Mouse (Mus musculus) limb, embryonic 11.5 days (tissue): ENCODE data around the gene Evi5l. TPM values are rescaled to one million over a fixed set of nuclear protein-coding genes. Genes with fewer than 3 reads are reported as not detected.

Experiments used
- ATAC-seq: fragments of 200-750 bp; cut with Nextera tagmentation; 2 replicates; pipeline ENCODE4 v1.8.0; 2017; ENCODE audit warnings: low read depth; ENCODE audit not compliant: insufficient number of reproducible peaks, low FRiP score, low TSS enrichment
- DNase-seq: peaks from one replicate; pipeline ENCODE4 v3.0.0-alpha.2; 2015; ENCODE audit warnings: low spot score
- H3K27ac ChIP-seq: fragments of 300-500 bp; sonication (generic); replicated peaks from 2 replicates; pipeline ENCODE4 v1.5.1; 2014; ENCODE audit warnings: low read depth, mild to moderate bottlenecking, low read length
- H3K27me3 ChIP-seq: fragments of 300-500 bp; sonication (generic); 2 replicates; pipeline ENCODE4 v1.6.1; 2014; ENCODE audit warnings: mild to moderate bottlenecking, low read length, mixed read lengths; ENCODE audit not compliant: control insufficient read depth, insufficient read depth
- H3K36me3 ChIP-seq: fragments of 300-500 bp; sonication (generic); 2 replicates; pipeline ENCODE4 v1.6.1; 2014; ENCODE audit warnings: mild to moderate bottlenecking, low read length, moderate library complexity, mixed read lengths; ENCODE audit not compliant: control insufficient read depth, insufficient read depth
- H3K4me1 ChIP-seq: fragments of 300-500 bp; sonication (generic); 2 replicates; pipeline ENCODE4 v1.6.1; 2014; ENCODE audit warnings: low read length, mixed read lengths; ENCODE audit not compliant: control insufficient read depth, insufficient read depth
- H3K4me2 ChIP-seq: fragments of 300-500 bp; sonication (generic); 2 replicates; pipeline ENCODE4 v1.6.1; 2014; ENCODE audit warnings: low read depth, mild to moderate bottlenecking, moderate library complexity; ENCODE audit not compliant: severe bottlenecking
- H3K4me3 ChIP-seq: fragments of 300-500 bp; sonication (generic); 2 replicates; pipeline ENCODE4 v1.5.1; 2014; ENCODE audit warnings: low read depth, low read length
- H3K9ac ChIP-seq: fragments of 300-500 bp; sonication (generic); 2 replicates; pipeline ENCODE4 v1.6.1; 2014; ENCODE audit warnings: mild to moderate bottlenecking, low read length
- H3K9me3 ChIP-seq: fragments of 300-500 bp; sonication (generic); 2 replicates; pipeline ENCODE4 v1.6.1; 2016; ENCODE audit warnings: low read length; ENCODE audit not compliant: control insufficient read depth
- WGBS: fragments of 180-500 bp; shearing (Covaris S2); extraction: QIAGEN DNeasy Blood & Tissue Kit; methylation state at CpG from one replicate; pipeline ENCODE4 v1.1.7; 2014; 5-methylcytosine and 5-hydroxymethylcytosine counted together
- polyA plus RNA-seq: library from polyadenylated mRNA; unstranded; fragments of >200 nt; fragmentation: Nextera tagmentation; extraction: Ambion mirVana; gene quantifications from 2 replicates; pipeline ENCODE4 v1.2.1, GENCODE M21; 2014

Gene Evi5l
- polyA plus RNA-seq, 1 experiment from 2014 or later = 17.2 TPM

DNA sequence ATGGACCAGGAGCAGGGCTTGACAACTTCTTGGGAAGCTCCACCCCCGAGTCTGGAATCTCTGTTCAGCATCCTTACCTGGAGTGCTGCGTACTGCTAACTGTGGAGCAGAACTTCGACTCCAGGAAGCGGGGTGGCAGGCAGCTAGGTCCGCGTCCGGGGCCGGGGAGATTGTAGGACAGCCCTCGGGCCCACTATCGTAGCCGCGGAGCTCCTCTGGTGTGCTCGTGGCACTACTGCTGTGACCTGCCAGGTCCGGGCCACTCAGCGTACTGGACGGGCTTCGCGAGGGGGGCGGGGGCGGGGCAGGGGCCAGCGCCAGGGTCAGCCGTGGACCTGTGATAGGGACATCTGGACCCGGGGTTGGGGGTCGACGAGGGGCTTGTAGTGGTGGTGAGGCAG lies 46.4 kb downstream of the Evi5l start:
- DNase-seq (peak; percentile 56), ATAC-seq (peak; percentile 41)
- no peak overlapping the region for H3K27ac ChIP-seq
- H3K4me2 ChIP-seq = peak overlapping the region; percentile 88
- H3K4me1 ChIP-seq = peaks cover 9% of the 10 kb centered on the region; the same call in 1 of the 2 replicates
- peak overlapping the region; percentile 32; the same call in 1 of the 2 replicates for H3K9ac ChIP-seq
- no peaks in the 10 kb centered on the region for H3K9me3 ChIP-seq
- 2% methylated on average over 25 of the region's 25 CpGs for WGBS
- H3K36me3 ChIP-seq = no peaks in the 10 kb centered on the region; the same call in 1 of the 2 replicates
- H3K27me3 ChIP-seq = peaks cover 35% of the 10 kb centered on the region
- peak overlapping the region; percentile 35 for H3K4me3 ChIP-seq

- H3K36me3 ChIP-seq = no peaks in the 10 kb centered on the region; the same call in 1 of the 2 replicates
- peak overlapping the region; percentile 35 for H3K4me3 ChIP-seq
- DNase-seq = peak; percentile 72
- peak overlapping the region; percentile 32 for H3K9ac ChIP-seq
- H3K9me3 ChIP-seq = no peaks in the 10 kb centered on the region; the same call in 1 of the 2 replicates
- peak overlapping the region; percentile 88 for H3K4me2 ChIP-seq
- peaks cover 9% of the 10 kb centered on the region; the same call in 1 of the 2 replicates for H3K4me1 ChIP-seq
- WGBS = 3% methylated on average over 18 of the region's 18 CpGs
- ATAC-seq = peak; percentile 58
- no peak overlapping the region for H3K27ac ChIP-seq
- peaks cover 35% of the 10 kb centered on the region for H3K27me3 ChIP-seq
These were observed 47.0 kb downstream of the Evi5l start for GRCm38 (mm10) chr8:4213210-4214005.

DNA sequence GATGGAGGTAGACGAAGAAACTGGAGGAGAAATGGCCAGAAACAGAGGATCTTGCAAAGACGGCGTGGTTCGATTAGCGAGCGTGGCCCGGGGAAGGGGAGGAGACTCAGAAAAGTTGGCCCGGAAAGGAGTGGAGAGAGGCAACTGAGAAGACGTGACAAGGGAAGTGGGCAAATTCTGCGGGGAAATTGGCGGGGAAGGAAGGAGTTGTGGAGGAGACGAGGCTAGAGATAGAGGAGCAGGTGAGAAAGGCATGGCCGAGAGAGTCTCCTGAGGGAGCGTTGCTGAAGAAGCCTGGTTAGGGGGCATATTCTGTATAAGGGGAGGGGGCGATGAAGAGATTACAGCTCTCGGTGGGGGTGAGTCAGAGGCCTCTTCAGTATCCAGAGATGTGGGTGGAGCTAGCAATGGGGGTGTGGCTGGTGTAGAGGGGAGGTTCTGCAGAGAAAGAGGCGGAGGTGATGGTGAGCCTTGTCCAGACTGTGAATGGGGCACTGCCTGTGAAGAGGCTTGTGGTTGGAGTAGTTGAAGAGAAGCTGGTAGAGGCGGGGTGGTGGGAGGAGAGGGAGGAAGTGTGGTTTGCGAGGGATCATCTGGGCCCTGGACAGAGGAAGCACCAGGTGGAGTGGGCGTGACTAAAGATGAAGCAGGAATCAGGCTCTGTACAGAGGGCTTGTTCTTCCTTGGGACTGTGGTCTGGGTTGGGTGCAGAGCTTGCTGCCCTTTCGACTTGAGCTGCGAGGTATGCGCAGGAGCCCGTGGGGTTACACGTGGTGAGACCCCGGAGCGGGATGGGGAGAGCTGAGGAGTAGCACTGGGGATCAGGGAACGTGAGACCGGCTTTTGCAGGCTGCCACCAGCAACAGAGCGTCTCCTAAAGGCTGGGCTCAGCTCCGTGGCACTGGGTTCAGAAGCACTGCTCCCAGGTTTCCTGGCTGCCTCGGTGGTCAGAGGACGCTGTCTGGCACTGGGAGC lies 47.9 kb downstream of the Evi5l start:
- DNase-seq = peak; percentile 55
- Histone ChIP-seq H3K4me3 (peak overlapping the region; percentile 35), H3K9me3 (no peaks in the 10 kb centered on the region; the same call in 1 of the 2 replicates), H3K36me3 (no peaks in the 10 kb centered on the region; the same call in 1 of the 2 replicates), H3K27me3 (peaks cover 35% of the 10 kb centered on the region), H3K27ac (no peak overlapping the region), H3K4me2 (peak overlapping the region; percentile 88), H3K4me1 (peaks cover 9% of the 10 kb centered on the region; the same call in 1 of the 2 replicates), H3K9ac (no peak overlapping the region)
- WGBS = 8% methylated on average over 33 of the region's 33 CpGs
- ATAC-seq = peak; percentile 11; the same call in 1 of the 2 replicates

DNA sequence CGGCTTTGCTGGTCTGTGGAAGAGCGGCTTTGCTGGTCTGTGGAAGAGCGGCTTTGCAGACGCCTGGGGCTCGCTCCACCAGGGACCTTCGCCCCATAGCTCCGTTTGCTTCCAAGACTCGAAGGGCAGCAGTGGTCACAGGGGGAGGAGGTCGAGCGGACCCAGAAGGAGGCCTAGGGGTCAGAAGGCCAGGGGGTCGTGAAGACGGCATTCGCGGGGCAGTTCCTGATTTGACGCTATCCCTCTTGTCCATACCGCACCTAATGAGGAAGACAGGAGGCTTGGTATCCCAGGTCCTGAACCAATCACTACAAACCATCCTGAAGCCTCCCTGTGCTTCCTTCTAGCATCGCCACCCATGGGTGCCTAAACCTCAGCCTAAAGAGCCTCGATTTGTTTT lies 49.9 kb downstream of the Evi5l start:
- DNase-seq (peak; percentile 29), ATAC-seq (no peak)
- H3K9ac ChIP-seq = peak overlapping the region; percentile 44
- H3K36me3 ChIP-seq = no peaks in the 10 kb centered on the region
- H3K4me2 ChIP-seq = peak overlapping the region; percentile 93
- H3K27me3 ChIP-seq = peaks cover 35% of the 10 kb centered on the region
- WGBS = 6% methylated on average over 15 of the region's 18 CpGs
- H3K27ac ChIP-seq = no peak overlapping the region
- peak overlapping the region; percentile 43 for H3K4me3 ChIP-seq
- H3K9me3 ChIP-seq = no peaks in the 10 kb centered on the region; the same call in 1 of the 2 replicates
- peaks cover 9% of the 10 kb centered on the region; the same call in 1 of the 2 replicates for H3K4me1 ChIP-seq

DNA sequence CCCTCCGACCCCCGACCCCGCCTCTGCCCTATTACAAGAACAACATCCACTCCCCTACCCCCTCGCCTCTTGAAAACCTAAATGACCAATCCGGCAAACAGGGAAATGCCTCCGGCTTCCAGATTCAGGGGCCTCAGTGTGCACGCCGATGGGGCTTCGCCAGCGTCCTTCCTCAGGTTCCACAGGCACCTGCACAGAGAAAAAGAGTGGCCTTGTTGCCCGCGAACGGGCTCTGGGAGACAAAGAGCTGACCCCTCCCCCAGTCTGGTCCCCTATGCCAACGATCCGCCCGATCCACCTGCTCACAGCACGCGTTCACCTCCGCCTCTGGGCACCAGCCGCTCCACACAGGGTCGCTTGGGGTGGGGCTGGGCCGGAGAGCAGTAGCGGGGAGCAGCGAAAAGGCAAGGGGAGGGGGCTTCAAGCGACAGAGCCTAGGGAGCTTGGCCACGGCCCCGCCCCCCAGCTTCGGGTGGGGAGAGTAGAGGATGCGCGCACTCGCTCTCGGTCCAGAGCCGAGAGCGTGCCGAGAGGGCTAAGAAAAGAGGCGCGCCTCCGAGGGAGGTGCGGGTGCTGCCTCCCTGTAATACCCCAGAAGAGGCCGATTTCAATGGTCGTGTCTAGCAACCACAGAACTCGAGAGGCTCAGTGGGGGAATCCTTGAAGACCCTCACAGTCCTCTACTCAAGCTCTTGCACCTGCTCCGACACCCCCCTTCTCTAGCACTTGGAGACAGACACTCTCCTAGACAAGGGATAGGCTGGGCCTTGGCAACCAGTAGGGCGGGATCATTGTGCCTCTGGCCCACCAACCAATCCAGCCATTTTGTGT lies 50.6 kb downstream of the Evi5l start, which contains the start of gene Prr36:
Gene Prr36, minus strand, starts transcription at position 669 of the 831 bp plus-strand sequence.
- Histone ChIP-seq H3K36me3 (no peaks in the 10 kb centered on the region), H3K4me2 (peak within 1 kb of the TSS; percentile 93), H3K27ac (no peak within 1 kb of the TSS), H3K9me3 (no peaks in the 10 kb centered on the region; the same call in 1 of the 2 replicates), H3K4me3 (peak within 1 kb of the TSS; percentile 43), H3K9ac (peak within 1 kb of the TSS; percentile 59), H3K4me1 (peaks cover 9% of the 10 kb centered on the region; the same call in 1 of the 2 replicates), H3K27me3 (peaks cover 35% of the 10 kb centered on the region)
- under 1% methylated on average over 44 of the region's 44 CpGs for WGBS
- ATAC-seq (peak; percentile 35; the same call in 1 of the 2 replicates), DNase-seq (peak; percentile 56)

- H3K4me3 ChIP-seq = no peak overlapping the region
- H3K27ac ChIP-seq = no peak overlapping the region
- ATAC-seq (no peak), DNase-seq (no peak)
- H3K27me3 ChIP-seq = peaks cover 33% of the 10 kb centered on the region
- no peak overlapping the region for H3K4me2 ChIP-seq
- no peak overlapping the region for H3K9ac ChIP-seq
- WGBS = 90% methylated on average over 3 of the region's 3 CpGs
- no peaks in the 10 kb centered on the region; the same call in 1 of the 2 replicates for H3K9me3 ChIP-seq
- H3K36me3 ChIP-seq = no peaks in the 10 kb centered on the region
- H3K4me1 ChIP-seq = peaks cover 7% of the 10 kb centered on the region; the same call in 1 of the 2 replicates
These were observed 53.2 kb downstream of the Evi5l start for GRCm38 (mm10) chr8:4219617-4220016.

GRCm38 (mm10) chr8:4222059-4222458 lies 55.7 kb downstream of the Evi5l start:
- H3K9me3 ChIP-seq = no peaks in the 10 kb centered on the region; the same call in 1 of the 2 replicates
- peaks cover 6% of the 10 kb centered on the region; the same call in 1 of the 2 replicates for H3K4me1 ChIP-seq
- H3K27ac ChIP-seq = no peak overlapping the region
- H3K4me2 ChIP-seq = no peak overlapping the region
- no peaks in the 10 kb centered on the region for H3K36me3 ChIP-seq
- no peak overlapping the region for H3K4me3 ChIP-seq
- no peak for DNase-seq
- no peak overlapping the region for H3K9ac ChIP-seq
- ATAC-seq = no peak
- peaks cover 20% of the 10 kb centered on the region for H3K27me3 ChIP-seq
